Mouse (Mus musculus): ENCODE data around the gene Josd1.

- TF ChIP-seq CTCF (IDR thresholded peaks at IDR 0.05; ENCODE audit: borderline replicate concordance, insufficient read depth, low read length) (no peak), POLR2A (IDR thresholded peaks at IDR 0.05; ENCODE audit: low read depth, low read length) (no peak)
Observed at GRCm38 (mm10) chr15:79696508-79696907, 8.8 kb upstream of the Josd1 start.
